Mouse (Mus musculus) T-cell, adult 2 months (primary cell): Measurements from ENCODE around the gene Evi2.

Source experiments
- DNase-seq: peaks from one replicate; pipeline ENCODE4 v3.0.0; 2022; ENCODE audit warnings: low spot score

The Evi2 gene

GRCm38 (mm10) chr11:79530333-79530761, at the start of gene Evi2, which contains the start of gene Evi2a:
Evi2 (minus strand) TSS chr11:79530589.
Evi2a (minus strand) TSS chr11:79530609.
- peak; percentile 81 for DNase-seq

DNA sequence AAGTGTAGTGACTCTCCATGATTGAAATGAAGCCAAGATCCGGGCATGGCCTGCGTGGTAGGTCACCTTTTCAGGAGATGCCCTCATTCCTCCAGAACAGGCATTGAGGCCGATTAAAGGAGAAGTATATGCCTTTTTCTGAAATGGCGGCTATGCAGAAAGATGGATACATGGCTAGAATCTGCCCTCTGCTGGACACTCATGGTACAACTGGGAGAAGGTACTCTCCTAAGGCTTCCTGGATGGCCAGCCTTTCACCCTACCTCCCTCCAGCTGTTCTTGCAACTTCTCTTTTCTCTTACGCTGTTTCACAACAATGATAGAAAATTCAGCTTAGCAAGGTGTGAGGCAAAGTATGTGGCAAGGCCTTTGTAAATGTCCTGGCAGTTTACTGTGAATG, 47.4 kb upstream of the Evi2 start:
- DNase-seq, result peak; percentile 75

DNA sequence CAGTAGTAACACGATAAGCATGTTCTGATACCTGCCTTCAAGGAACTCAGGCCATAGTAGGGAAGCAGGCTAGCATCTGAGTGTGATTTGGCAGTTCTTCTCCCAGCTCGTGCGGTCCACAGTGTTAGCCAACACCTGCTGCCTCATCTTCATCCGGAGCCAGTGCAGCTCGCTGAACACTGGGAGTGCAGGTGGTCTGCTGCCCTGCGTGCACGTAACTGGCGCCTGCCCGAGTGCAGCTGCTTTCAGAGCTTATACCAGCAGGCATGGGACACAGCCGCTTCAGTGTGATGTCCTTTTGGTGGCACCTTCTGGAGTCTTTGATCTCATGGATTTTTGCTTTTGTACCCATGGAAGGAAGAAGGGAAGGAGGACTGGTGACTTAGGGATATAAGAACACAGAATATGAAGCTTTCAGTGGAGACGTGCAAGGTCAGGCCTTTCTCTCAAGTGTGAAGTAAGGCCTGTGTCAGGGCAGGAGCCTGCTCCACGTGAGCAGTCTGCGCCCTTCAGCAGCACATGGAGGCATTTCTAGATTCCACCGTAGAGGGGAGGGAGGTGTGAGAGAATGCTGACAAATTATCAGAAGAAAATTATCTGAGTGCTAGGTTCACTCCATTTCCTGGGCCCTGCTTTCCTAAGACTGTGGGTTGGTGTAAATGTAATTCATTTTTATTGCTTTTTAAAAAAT, 45.1 kb upstream of the Evi2 start:
- no peak for DNase-seq

DNA sequence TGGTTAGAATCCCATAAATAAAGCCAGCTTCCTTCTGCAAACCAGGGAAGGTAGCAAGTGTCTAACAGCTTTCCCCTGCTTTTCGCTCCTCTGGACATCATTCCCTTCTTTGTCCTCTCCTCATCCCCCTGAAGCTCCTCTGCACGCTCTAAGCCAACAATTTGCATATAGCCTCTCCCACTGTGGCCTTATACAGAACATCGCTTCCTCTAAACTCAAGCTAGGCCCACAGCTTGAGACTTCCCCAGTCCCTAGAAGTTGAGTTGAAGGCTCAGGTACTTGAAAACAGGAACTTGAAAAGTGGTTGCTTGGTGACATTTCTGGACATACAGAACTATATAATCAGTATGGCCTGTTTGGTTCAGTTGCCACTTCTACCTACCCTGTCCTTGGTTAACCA, 43.4 kb upstream of the Evi2 start:
- no peak for DNase-seq

GRCm38 (mm10) chr11:79570319-79570718, 39.9 kb upstream of the Evi2 start:
- no peak for DNase-seq

DNA sequence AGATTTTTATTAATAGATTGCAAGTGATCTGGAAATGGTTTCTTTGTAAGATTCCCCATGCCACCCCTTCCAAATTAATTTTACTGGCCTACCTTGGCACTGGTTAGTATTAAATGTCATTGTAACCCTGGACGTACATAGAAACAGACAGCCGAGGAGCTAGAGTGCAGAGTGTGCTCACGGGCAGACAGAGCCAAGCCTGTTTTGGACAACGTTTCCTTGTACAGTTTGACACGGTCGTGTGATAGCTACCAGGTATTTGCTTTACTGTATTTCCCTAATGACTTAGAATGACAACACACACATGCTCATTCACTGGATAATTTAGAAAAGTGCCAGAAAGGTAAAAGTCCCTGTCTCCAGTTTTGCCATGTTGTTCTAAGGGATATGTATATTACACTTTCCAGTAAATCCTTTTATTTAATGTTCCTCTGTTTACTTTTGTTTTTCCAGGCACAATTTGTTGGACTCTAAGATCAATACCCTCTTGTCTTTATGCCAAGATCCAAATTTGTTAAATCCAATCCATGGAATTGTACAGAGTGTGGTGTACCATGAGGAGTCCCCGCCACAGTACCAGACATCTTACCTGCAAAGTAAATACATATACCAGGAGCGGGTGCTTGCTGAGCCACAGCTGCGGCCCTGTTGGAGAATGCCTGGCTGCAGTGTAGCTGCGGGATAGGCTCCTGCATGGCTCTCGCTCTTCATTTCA, 38.0 kb upstream of the Evi2 start:
- DNase-seq, result no peak

DNA sequence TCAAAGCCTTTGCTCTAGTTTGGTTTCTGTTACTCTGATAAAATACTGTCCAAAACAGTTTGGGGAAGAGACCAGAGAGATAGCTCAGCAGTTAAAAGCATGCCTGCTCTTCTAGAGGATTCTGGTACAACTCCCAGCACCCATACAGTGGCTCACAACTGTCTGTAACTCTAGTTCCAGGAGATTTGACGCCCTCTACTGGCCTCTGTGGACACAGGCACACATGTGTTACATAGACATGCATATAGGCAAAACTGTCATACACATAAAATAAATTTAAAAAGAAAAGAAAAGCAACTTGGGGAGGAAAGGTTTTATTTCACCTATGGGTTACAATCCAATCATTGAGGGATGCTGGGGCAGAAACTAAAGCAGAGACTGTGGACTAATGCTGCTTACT, 36.6 kb upstream of the Evi2 start:
- no peak for DNase-seq

DNA sequence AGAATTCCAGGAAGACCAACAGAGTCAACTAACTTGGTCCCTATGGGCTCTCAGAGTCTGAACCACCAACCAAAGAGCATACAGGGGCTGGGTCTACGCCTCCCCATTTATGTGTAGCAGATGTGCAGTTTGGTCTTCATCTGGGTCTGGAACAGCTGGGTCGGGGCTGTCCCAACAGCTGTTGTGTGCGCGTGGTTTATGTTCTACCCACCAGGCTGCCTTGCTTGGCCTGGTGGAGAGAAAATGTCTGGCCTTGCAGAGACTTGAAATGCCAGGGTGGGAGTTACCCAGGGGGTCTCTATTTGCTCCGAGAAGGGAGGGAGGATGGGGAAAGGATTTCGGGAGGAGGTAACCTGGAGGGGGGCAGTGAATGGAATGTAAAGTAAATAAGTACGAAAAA, 33.1 kb upstream of the Evi2 start:
- DNase-seq, result no peak

DNA sequence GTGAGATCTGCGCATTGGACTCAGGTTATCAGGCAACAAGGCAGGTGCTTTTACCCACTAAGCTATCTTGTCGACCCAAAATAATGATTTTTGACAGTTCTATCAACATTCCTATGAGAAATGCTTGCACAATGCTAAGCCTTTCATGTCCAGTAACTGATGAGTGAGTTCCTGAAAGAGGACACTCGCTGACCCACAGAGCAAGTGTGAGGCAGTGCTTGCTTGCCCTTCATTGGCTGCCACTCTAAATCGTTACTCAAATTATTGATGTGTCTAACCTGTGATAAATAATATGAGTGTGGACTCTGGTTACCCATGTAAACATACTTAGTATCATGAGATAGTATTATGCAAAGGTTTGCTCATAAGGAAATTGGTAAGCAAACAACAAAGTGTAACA, 30.1 kb upstream of the Evi2 start:
- no peak for DNase-seq

DNA sequence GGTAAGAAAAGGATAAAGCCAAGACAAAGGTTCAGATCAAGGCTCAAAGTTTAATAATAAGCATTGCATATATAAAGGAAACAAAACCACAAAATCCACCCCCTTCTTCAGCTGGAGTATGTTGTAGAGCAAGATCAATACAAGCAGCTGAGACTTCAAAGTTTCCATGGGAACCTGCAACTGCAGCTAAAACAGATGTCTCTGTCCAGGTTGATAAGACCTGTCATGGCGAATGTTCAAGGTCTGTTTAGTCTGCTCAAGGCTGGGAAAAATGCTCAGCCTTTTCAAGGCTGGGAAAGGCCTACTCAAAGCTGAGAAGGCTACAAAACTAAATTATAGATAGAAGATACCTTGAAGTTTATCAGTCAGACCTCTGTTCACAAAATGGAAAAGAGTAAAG, 22.2 kb upstream of the Evi2 start:
- peak; percentile 13 for DNase-seq

GRCm38 (mm10) chr11:79536293-79536692, 5.9 kb upstream of the Evi2 start:
- DNase-seq, result no peak

DNA sequence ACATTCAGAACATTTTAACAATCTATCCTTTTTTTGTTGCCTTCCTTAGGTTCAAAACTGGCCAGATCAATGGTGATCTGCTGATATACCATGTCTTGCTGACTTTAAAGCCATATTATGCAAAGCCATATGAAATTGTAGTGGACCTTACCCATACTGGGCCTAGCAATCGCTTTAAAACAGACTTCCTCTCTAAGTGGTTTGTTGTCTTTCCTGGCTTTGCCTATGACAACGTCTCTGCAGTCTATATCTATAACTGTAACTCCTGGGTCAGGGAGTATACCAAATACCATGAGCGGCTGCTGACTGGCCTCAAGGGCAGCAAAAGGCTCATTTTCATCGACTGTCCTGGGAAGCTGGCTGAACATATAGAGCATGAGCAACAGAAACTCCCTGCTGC, 5.2 kb upstream of the Evi2 start:
- no peak for DNase-seq

DNA sequence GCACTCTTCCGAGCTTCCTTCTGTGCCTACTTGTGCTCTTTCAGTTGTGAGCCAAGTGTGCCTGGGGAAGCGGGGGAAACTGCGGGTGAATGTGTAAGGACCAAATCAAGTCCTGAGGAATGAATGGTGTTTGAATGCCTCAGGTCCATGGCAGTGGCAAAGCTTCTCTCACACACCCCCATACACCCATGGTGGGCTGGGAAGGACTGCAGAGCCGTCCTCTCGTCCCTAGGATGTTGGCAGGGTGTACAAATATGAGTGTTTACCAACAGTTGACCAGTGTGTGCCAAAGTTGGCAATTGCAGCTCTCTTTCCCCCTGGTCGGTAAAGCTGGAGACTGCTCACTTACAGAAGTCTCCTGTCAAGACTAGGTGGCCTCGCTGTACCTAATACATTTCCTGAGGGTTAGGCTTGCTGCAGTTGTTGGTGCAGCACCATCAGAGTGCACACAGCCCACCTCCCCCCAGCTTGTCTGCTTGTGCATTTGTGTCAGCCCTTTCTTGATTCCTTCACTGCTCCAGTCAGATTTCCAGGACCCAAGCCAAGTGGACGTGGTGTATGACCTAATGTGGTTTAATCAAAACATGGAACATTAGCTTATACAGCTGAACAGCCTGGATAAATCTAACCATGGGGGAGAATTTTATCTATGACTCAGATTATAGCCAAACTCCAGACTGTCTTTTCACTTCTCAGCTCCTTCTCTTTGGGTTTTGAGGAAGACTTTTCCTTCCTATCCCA, 3.7 kb upstream of the Evi2 start:
- DNase-seq, result no peak

DNA sequence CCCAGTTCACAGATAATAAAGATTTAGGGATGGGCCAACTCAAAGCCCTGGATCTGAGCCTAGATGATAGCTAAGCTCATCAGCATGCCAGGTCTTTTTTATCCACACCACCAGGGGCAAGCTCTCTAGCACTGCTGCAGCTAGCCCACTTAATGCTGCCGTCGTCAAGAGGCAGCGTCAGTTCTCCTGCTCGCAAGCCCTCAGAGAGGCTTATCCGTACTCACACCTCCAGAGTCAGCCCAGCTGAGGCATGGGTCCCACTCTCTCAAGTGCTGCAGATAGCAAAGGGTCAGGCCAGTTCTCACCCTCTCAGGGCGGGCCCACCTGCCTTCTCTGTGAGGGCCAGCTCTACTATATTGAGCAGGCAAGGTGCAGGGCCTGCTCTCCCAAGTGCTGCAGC, 2.9 kb upstream of the Evi2 start:
- no peak for DNase-seq

GRCm38 (mm10) chr11:79531485-79531884, 1.1 kb upstream of the Evi2 start:
- no peak for DNase-seq

- DNase-seq, result peak; percentile 57
Measured at GRCm38 (mm10) chr11:79530774-79531173, 385 bp upstream of the Evi2 start.

DNA sequence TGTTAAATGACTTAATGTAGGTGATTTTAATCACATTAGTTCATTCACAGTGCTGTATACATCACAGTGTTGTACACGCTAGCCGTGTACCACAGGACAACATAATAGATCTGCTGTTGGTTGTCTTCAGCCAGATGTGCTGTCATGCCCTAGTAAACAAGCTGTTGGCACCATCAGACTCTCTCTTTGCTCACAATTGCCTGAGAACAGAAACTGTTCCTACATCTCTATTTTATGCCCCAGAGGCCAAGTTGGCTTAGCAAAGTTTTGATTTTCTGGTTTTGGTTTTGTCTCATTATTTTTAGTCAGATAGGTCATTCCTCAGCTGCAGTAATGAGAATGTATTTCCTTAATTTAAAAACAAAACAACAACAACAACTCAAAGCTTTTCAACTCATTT, 653 bp downstream of the Evi2 start:
- DNase-seq, result peak; percentile 9

GRCm38 (mm10) chr11:79529226-79529625, 1.2 kb downstream of the Evi2 start:
- DNase-seq, result no peak

- DNase-seq, result peak; percentile 12
Measured at GRCm38 (mm10) chr11:79528601-79529000, 1.8 kb downstream of the Evi2 start.

DNA sequence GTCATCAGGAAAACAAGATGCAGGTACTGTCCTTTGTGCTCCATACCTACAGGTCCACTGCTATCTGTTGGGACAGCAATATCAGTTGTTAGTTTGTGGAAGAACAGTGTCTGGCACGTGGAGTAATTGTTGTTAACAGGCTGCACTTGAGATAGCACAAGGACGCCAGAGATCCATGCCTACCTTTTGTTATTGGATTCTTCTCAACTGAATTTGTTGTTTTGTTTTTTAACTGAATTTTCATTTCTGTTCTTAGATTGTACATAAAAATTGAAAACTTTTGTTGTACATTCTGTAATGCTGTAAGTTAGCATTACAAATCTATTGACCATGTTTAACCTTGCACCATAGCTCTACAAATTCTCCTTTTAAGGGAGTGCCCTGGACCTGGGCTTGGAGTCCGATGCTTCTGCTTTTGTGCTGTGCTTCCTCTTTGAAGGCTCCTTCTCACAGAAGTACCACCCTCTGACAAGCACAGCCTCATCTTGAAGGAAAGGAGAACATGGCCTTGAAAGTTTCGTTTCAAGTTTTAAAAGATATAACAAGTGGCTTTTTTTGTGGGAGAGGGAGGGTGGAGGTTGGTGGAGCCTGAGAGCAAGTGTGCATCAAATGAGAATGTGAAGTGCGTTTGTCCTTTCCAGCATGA, 2.5 kb downstream of the Evi2 start:
- peak; percentile 40 for DNase-seq

GRCm38 (mm10) chr11:79527015-79527738, 3.2 kb downstream of the Evi2 start:
- peak; percentile 52 for DNase-seq

- no peak for DNase-seq
Measured at GRCm38 (mm10) chr11:79526549-79526948, 3.8 kb downstream of the Evi2 start.
